In the genomic region with DNA sequence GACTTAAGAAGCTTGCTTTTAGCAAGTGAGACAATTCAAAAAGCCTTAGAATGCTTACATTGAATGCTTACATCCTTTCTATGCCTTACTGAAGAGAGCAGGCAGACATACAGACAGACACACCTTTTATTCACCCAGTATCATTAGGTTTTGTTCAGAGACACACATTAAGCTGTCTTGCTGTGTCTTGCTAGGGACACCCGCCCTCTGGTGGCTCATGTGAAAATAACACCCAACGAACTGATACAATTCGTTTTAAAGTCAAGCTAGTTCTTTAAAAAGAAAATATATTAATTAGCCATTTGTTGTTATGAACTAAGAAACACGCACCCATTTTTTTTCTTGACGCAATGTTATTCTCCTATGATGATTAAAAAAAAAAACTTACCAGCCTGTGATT, we compare ENCODE assay signal across 8 mouse cellular contexts.
DNase-seq lines count a peak whose midpoint lies in the region; ATAC-seq and TF ChIP-seq lines count a peak whose summit lies in the region.

No protein-coding gene starts in this region.

- intact Hi-C loops in left cerebral cortex, postnatal 25 days (cut with DNase I) = loop anchor here (1.0 to 10.0 kb wide), 2 partner anchors 315 to 523 kb away; partner anchors contain the start of gene Shq1

- peak; percentile 73 for DNase-seq in urinary bladder, postnatal 14 days (ENCODE audit: low spot score)
- DNase-seq in urinary bladder, adult 2 months (ENCODE audit: low spot score) = no peak
- DNase-seq in cerebellum, adult 11-12 months = peak; percentile 14
- peak; percentile 71 for DNase-seq in kidney, adult 18-20 months
- DNase-seq in left cerebral cortex, postnatal 25 days (ENCODE audit: low spot score in 2 of 2) = peak; percentile 85 to 89
- DNase-seq in midbrain, postnatal 0 days (ENCODE audit: low spot score) = peak; percentile 85
- peak; percentile 37 for DNase-seq in thymus, postnatal 0 days (ENCODE audit: low spot score)

- H3K9ac ChIP-seq in forebrain, embryonic 16.5 days (replicated peaks; ENCODE audit: low read depth, low read length) = no peak overlapping the region
- peak overlapping the region; percentile 37; the same call in 1 of the 2 replicates for H3K9ac ChIP-seq in midbrain, postnatal 0 days (replicated peaks; ENCODE audit: low read length, poor library complexity, severe bottlenecking)

- no peak for ATAC-seq in forebrain, embryonic 16.5 days
- ATAC-seq in midbrain, postnatal 0 days (ENCODE audit: low FRiP score) = no peak

- H3K36me3 ChIP-seq in forebrain, embryonic 16.5 days (ENCODE audit: control insufficient read depth, insufficient read depth) = no peaks in the 10 kb centered on the region
- H3K36me3 ChIP-seq in midbrain, postnatal 0 days (ENCODE audit: insufficient read depth, low read length) = no peaks in the 10 kb centered on the region

- WGBS in forebrain, embryonic 16.5 days = 9% methylated on average over 5 of the region's 5 CpGs
- WGBS in midbrain, postnatal 0 days = 9% methylated on average over 5 of the region's 5 CpGs

- H3K9me3 ChIP-seq in forebrain, embryonic 16.5 days (ENCODE audit: control insufficient read depth, low read length) = no peaks in the 10 kb centered on the region
- H3K9me3 ChIP-seq in midbrain, postnatal 0 days (ENCODE audit: low read length) = no peaks in the 10 kb centered on the region

- H3K27me3 ChIP-seq in forebrain, embryonic 16.5 days (replicated peaks; ENCODE audit: control insufficient read depth, insufficient read depth, low read length) = no peaks in the 10 kb centered on the region
- no peaks in the 10 kb centered on the region for H3K27me3 ChIP-seq in midbrain, postnatal 0 days (ENCODE audit: insufficient read depth, low read length)

- peaks cover 21% of the 10 kb centered on the region for H3K4me1 ChIP-seq in forebrain, embryonic 16.5 days (replicated peaks; ENCODE audit: control insufficient read depth, insufficient read depth, low read length)
- no peaks in the 10 kb centered on the region for H3K4me1 ChIP-seq in midbrain, postnatal 0 days (ENCODE audit: insufficient read depth, low read length)

- TF ChIP-seq CTCF in midbrain, postnatal 0 days (IDR thresholded peaks at IDR 0.05) = peak; percentile 94

- no peak overlapping the region for H3K27ac ChIP-seq in forebrain, embryonic 16.5 days (ENCODE audit: low read length)
- no peak overlapping the region for H3K27ac ChIP-seq in midbrain, postnatal 0 days (ENCODE audit: low read depth, low read length)

- peak overlapping the region; percentile 90 for H3K4me2 ChIP-seq in forebrain, embryonic 16.5 days (ENCODE audit: low read length)
- H3K4me2 ChIP-seq in midbrain, postnatal 0 days (ENCODE audit: low read depth, low read length, poor library complexity, severe bottlenecking) = peak overlapping the region; percentile 90

- peak overlapping the region; percentile 54 for H3K4me3 ChIP-seq in forebrain, embryonic 16.5 days (replicated peaks; ENCODE audit: low read length)
- peak overlapping the region; percentile 50 for H3K4me3 ChIP-seq in midbrain, postnatal 0 days (ENCODE audit: low read depth, low read length)
